Mouse (Mus musculus): ENCODE results near the gene Adgrl4. TPM values are rescaled to one million over a fixed set of nuclear protein-coding genes. Genes with fewer than 3 reads are reported as not detected.

The Adgrl4 gene
- 45.3 TPM for polyA plus RNA-seq (2014; fragmentation: Illumina TruSeq; extraction: RNeasy Lipid Tissue Mini Kit (QIAGEN cat#74804); ENCODE audit: low read depth, low replicate concordance)

DNA sequence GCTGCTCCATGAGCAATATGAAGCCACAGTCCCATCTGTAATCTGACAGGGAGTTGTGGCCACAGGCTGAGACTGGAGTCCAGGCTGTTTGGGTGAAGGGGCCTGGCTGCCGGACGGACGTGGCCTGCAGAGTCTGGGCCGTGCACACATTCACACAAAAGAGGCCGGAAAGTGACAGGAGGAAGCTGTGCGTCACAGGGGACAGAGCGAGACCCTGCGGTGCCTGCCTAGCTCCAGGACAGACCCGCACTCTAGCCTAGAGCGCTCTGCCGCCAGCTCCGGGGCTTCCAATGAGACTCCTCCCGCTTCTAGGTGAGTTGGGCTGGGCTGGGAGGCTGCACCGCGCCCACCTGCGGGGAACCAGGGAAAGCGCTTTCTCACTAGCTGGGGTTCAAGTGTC is at the start of gene Adgrl4:
Adgrl4 (plus strand) TSS at position 195 of the 400 bp plus-strand sequence.

